Comparison of ENCODE assay signal across 12 mouse cellular contexts in genomic region chr3:108851996-108852697, GRCm38 (mm10). TPM values are rescaled to one million over a fixed set of nuclear protein-coding genes. Genes with fewer than 3 reads are reported as not detected.
A peak's percentile ranks its signal among the peaks of the same experiment; 100 is the strongest.
DNase-seq lines count a peak whose midpoint lies in the region; ATAC-seq and TF ChIP-seq lines count a peak whose summit lies in the region.
"Had no signal": no experiment of that assay in that cellular context is flagged by ENCODE, and none has a peak within 500 bp of the region (broad histone marks: within the 10 kb centered on the region; RNA-seq: fewer than 3 reads in every experiment).

No protein-coding gene starts in this region.

- no peak overlapping the region for H3K27ac ChIP-seq in kidney, adult 2 months (ENCODE audit: insufficient read depth, low read depth, low read length)
- H3K27ac ChIP-seq in neural tube, embryonic 15.5 days (replicated peaks) = no peak overlapping the region
- H3K27ac ChIP-seq: embryonic facial prominence, embryonic 15.5 days had no signal

- H3K9ac ChIP-seq in neural tube, embryonic 15.5 days (replicated peaks) = no peak overlapping the region
- H3K9ac ChIP-seq: embryonic facial prominence, embryonic 15.5 days had no signal

- H3K27me3 ChIP-seq in kidney, adult 2 months (replicated peaks; ENCODE audit: control insufficient read depth, insufficient read depth, low read length) = no peaks in the 10 kb centered on the region
- H3K27me3 ChIP-seq in neural tube, embryonic 15.5 days (replicated peaks) = no peaks in the 10 kb centered on the region
- H3K27me3 ChIP-seq: embryonic facial prominence, embryonic 15.5 days had no signal

- ATAC-seq in neural tube, embryonic 15.5 days (ENCODE audit: low FRiP score) = peak; percentile 51; the same call in 1 of the 2 replicates
- ATAC-seq: midbrain, embryonic 16.5 days had no signal

- H3K4me2 ChIP-seq in neural tube, embryonic 15.5 days = no peak overlapping the region
- H3K4me2 ChIP-seq: embryonic facial prominence, embryonic 15.5 days; heart, embryonic 11.5 days had no signal

- H3K9me3 ChIP-seq in neural tube, embryonic 15.5 days (replicated peaks) = no peaks in the 10 kb centered on the region
- H3K9me3 ChIP-seq: embryonic facial prominence, embryonic 15.5 days had no signal

- TF ChIP-seq CTCF in kidney, adult 2 months (conservative IDR thresholded peaks at IDR 0.05; ENCODE audit: insufficient read depth, insufficient read length, low read depth, low read length) = no peak

- DNase-seq in kidney, adult 2 months = peak; percentile 42
- DNase-seq in kidney, adult 18-20 months = no peak
- DNase-seq in neural tube, embryonic 10.5 days (ENCODE audit: extremely low spot score, low spot score) = no peak
- DNase-seq in brain, adult 2 months (ENCODE audit: low read depth, low spot score) = peak; percentile 78
- peak; percentile 72 for DNase-seq in gastrocnemius, postnatal 25 days
- DNase-seq in urinary bladder, postnatal 25 days (ENCODE audit: low spot score) = no peak
- DNase-seq: cerebellum, adult 9-10 months; lung, adult 2 months had no signal

- no peaks in the 10 kb centered on the region for H3K36me3 ChIP-seq in kidney, adult 2 months (ENCODE audit: control insufficient read depth, insufficient read depth, low read length)
- H3K36me3 ChIP-seq in neural tube, embryonic 15.5 days = no peaks in the 10 kb centered on the region
- H3K36me3 ChIP-seq: embryonic facial prominence, embryonic 15.5 days had no signal

- TF ChIP-seq POLR2A in kidney, adult 2 months (IDR thresholded peaks at IDR 0.05; ENCODE audit: low read depth, low read length) = no peak

- 0 out of 2 replicates have a peak, but pooled peaks cover 3% of the 10 kb centered on the region for H3K4me1 ChIP-seq in kidney, adult 2 months (ENCODE audit: control insufficient read depth, insufficient read depth, low read length)
- H3K4me1 ChIP-seq in neural tube, embryonic 15.5 days = peaks cover 18% of the 10 kb centered on the region

- H3K4me3 ChIP-seq in kidney, adult 2 months (ENCODE audit: insufficient read depth, low read depth, low read length) = no peak overlapping the region
- H3K4me3 ChIP-seq in neural tube, embryonic 15.5 days (replicated peaks) = no peak overlapping the region
- H3K4me3 ChIP-seq: embryonic facial prominence, embryonic 15.5 days had no signal

- WGBS in kidney, adult 2 months = 65% methylated on average over 6 of the region's 6 CpGs
- 64% methylated on average over 6 of the region's 6 CpGs for WGBS in neural tube, embryonic 15.5 days

RNA-seq across cellular contexts. Expression of gene Stxbp3, which starts 11.8 kb away (rescaled TPM):
- polyA plus RNA-seq in kidney, adult 2 months (2012; rRNA removed) = 10.5 and 14.4 TPM in 2 replicates
- polyA plus RNA-seq in neural tube, embryonic 15.5 days (2015; fragmentation: Nextera tagmentation; extraction: Ambion mirVana) = 14.0 and 16.7 TPM in 2 replicates
- 10 to 100 TPM; 23.5 to 26.4 TPM for total RNA-seq in gastrocnemius, postnatal 25 days (2021)

RNA-seq across cellular contexts. Expression of gene Fndc7, which starts 37.7 kb away (rescaled TPM):
- 0.23 and 0.25 TPM in 2 replicates for polyA plus RNA-seq in kidney, adult 2 months (2012; rRNA removed)
- 0.04 and 0.38 TPM in 2 replicates for polyA plus RNA-seq in neural tube, embryonic 15.5 days (2015; fragmentation: Nextera tagmentation; extraction: Ambion mirVana)
- not detected for total RNA-seq in gastrocnemius, postnatal 25 days (2021)
- polyA plus RNA-seq: heart, embryonic 11.5 days had no signal

RNA-seq across cellular contexts. Expression of gene Prpf38b, which starts 59.4 kb away (rescaled TPM):
- 19.7 and 31.5 TPM in 2 replicates for polyA plus RNA-seq in kidney, adult 2 months (2012; rRNA removed)
- polyA plus RNA-seq in neural tube, embryonic 15.5 days (2015; fragmentation: Nextera tagmentation; extraction: Ambion mirVana) = 50.4 and 55.3 TPM in 2 replicates
- 10 to 100 TPM; 14.7 to 16.1 TPM for total RNA-seq in gastrocnemius, postnatal 25 days (2021)

Comparison
In these comparisons a context has a peak if more than half of its experiments do, and no peak if none do; other contexts are left out.
1. DNase-seq: peak in kidney, adult 2 months (single experiment), brain, adult 2 months (single experiment) and gastrocnemius, postnatal 25 days (single experiment); none in kidney, adult 18-20 months (single experiment), neural tube, embryonic 10.5 days (single experiment) and urinary bladder, postnatal 25 days (single experiment).